Mouse (Mus musculus) left cerebral cortex, postnatal 36 days (tissue): ENCODE data around the gene Macf1. TPM values are rescaled to one million over a fixed set of nuclear protein-coding genes. Genes with fewer than 3 reads are reported as not detected.
A peak's percentile ranks its signal among the peaks of the same experiment; 100 is the strongest.

ENCODE experiments used
- DNase-seq, 2 experiments: peaks; one replicate each; pipeline ENCODE4 v3.0.0; 2021 to 2022; ENCODE audit warnings: low spot score in 2 of 2, mixed read lengths in 1 of 2
- intact Hi-C: fragments of 180-260 bp; cut with DNase I; formaldehyde crosslinking; loops from one replicate; pipeline ENCODE4 v1.15.1; 2025
- total RNA-seq, 2 experiments: library from RNA; stranded (reverse); gene quantifications; 2 replicates each; pipeline ENCODE4 v1.2.3; 2021

Gene Macf1
- total RNA-seq, 2 experiments from 2014 or later, result 187 to 233 TPM

DNA sequence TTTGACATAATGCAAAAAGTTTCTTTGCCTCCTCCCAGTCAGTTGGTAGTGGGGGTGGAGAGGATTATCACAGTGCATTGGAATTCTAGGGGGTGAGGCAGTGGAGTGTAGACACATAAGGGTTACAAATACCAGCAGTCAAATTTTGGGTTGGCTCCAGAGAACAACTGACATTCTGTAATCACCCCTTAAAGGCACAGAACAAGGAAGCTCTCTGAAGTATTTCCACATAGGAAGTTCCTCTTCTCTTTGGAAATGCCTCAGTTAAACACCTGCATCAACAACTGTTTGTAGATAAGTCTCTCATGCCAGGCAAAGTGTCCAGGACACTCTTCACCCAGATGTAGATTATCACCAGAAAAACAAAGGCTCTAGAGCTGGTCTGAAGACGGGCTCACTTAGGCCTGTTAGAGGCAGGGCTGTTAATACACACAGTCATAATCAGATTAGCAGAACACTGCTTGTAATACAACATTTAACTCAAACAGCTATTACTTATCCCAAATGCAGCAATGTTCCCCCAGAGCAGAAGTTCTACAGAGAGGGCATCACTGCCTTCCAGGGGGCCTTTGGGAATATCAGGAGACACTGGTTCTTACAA lies 258.4 kb downstream of the Macf1 start:
- no peak for DNase-seq

DNA sequence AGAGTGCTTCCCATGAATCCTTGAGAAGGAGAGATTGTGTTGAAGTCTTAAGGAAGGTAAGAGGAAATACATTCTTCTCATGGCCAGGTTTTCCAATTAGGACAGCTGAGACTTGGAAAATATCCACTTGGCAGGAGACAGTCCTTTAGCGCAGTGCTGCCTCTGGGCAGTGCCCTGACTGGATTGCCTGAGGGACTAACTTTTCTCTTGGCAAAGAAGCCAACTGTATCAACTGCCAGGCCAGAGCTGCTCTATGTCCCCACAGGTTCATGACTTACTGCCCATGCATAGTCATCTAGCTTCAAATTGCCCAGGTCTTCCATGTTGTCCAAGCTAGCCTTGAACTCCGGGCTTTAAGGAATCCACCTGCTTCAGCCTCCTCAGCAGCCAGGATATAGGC lies 260.1 kb downstream of the Macf1 start:
- intact Hi-C loops, result no loop called here
- no peak for DNase-seq

More for the DNA sequence above, 258.4 kb downstream of the Macf1 start:
- intact Hi-C loops, result no loop called here

DNA sequence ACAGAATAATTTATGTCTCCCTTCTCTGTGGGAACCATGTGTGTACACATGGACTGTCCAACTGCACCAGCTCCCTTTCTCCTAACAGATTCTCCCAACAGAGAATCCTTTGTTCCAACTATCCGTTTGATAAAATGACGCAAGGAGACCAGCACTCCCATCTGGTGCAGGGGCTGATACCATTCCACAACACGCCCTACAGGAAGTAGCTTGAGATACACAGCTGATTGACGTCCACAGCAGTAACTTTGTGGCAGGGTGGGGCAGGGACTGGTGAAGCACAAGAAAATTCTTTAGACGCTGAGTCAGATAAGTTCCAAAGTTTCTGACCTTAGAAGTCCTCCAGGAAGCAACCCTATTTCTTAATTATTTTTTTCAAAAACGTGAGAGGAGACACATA lies 261.3 kb downstream of the Macf1 start:
- no peak for DNase-seq
- intact Hi-C loops, result no loop called here

DNA sequence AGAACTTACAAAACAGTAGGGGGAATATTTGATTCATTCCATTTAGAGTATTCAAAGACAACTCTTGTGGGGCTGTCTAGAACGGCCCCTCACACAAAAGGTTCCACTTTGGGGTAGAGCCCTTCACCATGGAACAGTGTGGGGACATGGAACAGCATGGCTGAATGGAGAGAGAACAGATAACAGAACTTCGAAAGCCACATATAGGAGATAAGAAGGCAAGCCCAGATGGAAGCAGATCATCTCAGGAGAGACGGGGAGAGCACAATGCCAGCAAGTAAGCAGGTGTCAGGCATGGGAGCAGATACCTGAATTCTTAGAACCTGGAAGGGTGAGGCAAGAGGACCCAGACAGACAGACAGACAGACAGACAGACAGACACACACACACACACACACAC lies 266.1 kb downstream of the Macf1 start:
- no peak for DNase-seq
- intact Hi-C loops, result no loop called here

DNA sequence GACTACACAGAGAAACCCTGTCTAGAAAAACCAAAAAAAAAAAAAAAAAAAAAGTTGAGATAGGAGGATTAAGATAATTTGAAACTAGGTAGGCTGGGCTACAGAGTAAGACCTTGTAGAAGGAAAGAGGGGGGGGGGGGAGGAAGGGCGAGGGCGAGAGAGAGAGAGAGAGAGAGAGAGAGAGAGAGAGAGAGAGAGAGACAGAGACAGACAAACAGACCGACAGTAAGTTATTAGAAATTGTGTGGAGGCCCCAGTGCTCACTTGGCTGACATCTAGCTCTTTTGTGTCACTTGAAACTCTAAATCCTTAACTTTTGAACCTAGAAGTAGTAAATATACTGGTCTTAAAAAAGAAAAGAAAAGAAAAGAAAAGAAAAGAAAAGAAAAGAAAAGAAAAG lies 266.7 kb downstream of the Macf1 start:
- no peak for DNase-seq
- intact Hi-C loops, result no loop called here

DNA sequence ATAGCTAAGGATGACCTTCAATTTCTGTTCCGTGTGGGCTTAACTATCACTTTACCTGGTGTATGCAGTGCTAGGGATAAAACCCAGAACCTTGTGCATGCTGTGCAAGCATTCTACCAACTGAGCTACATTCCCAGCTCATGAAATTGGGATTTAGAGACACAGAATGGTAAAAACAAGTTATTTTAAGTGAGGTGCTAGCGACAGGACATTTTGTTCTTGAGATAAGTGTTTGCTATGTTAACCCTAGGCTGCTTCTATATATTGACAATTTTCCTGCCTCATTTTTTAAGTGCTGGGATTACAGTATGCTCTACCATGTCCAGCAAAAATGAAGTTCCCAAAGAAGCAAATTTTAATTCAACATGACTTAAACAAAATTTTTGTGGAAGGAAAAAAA lies 267.3 kb downstream of the Macf1 start:
- DNase-seq, result no peak
- intact Hi-C loops, result no loop called here

DNA sequence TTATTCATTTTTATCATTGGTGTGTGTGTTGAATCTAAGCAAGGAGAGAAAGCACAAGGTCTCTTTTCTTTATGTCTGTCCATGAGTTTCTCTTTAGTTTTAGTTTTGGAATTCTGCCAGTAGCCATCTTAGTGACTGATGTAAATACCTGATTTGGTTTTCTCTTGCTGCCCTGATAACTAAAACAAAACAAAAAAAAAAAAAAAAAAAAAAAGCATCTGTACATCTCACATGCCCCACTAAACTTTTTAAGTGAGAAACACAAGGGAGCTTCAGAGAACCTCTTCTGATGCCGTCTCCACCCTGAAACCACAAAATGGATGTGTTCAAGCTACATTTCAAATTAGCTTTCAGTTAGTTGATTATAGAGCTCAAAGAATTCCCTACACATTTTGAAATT lies 268.6 kb downstream of the Macf1 start:
- intact Hi-C loops, result no loop called here
- DNase-seq, result no peak

DNA sequence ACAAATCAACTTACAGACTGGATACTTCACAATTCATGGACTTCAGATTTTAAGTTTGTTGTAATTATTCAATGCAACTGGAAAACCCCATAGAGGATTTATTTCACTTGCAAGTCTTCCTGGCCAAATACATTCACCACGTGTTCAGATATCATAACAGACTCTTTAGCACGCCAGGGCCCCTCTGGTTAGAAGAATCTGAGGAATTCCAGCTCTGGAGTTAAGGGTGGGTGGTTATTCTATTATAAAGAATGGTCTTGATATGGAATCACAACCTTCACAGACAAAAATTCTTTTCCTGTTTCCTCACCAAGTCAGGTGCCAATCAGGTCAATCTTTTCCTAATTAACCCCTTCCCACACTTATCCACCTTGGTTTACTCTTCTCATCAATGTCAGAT lies 270.3 kb downstream of the Macf1 start:
- no peak for DNase-seq
- intact Hi-C loops, result no loop called here

DNA sequence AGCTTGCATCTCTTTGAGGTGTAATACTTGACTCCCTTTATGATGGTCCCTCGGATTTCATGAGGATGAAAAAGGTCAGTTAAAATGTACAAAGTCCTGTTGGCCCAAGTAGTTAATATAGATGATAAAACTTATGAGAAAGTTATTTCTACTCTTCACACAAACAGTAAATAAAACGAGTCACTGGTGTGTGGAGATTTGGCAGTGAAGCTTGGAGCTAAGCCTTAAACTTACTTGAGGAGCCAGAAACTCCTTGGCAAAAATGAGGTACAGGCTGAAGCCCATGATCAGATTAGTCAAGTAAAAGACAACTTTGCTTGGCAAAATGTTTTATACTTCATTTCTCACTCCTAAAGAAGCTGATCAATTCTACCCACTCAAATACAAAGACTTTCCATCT lies 271.2 kb downstream of the Macf1 start:
- no peak for DNase-seq
- intact Hi-C loops, result no loop called here

DNA sequence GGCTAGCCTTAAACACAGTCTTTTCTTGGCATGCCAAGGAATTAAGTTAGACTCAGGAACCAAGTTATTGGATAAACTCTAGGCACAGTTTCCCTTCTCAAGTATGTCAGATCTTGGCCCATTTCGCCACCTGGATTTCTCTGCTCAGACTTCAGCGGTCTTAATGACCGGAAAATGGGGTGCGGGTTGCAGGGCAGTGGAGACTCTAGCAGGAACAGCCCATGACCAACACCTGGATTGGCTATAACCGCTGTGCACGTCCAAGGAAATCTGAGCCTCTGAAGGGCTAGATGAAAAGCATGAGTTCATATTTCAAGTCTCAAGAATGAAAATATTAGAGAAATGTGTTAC lies 271.7 kb downstream of the Macf1 start:
- intact Hi-C loops, result no loop called here
- no peak for DNase-seq

DNA sequence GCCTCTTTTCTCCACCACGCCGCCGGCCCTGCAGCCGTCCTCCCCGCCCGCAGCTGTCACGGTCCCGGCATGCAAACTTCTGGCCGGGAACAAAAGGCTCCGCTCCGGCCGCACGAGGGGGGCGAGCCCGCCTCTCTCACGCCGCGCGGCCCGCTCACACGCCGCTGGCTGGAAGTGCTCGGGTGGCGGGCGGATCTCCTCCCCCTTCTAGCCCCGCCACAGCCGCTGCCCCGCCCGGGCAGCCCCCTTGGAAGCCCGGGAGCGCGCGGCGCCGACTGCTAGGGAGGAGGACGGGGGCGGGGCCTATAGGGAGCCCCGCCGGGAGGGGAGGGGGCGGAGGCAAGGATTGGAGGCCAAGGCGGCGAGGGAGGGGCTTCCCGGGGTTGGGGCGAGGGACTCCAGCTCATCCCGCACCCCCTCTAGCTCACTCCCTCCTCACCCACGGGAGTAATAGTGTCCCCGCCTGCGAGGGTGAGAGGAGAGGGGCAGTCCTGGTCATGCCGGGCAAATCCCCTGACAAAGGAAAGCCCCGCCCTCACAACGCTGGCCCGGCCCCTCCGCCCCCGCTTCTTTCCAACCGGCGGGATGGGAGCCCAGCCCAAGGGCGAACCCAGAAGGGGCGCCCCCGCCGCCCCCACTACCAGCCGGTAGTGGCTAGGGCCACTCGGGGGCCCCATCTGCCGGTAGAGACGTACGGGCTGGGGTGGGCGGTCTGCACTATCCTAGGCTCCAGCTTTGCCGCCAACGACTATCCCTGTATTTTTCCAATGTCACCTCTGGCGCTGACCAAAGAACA lies 272.2 kb downstream of the Macf1 start:
- intact Hi-C loops, result no loop called here
- DNase-seq, result peak; percentile 74 to 82

DNA sequence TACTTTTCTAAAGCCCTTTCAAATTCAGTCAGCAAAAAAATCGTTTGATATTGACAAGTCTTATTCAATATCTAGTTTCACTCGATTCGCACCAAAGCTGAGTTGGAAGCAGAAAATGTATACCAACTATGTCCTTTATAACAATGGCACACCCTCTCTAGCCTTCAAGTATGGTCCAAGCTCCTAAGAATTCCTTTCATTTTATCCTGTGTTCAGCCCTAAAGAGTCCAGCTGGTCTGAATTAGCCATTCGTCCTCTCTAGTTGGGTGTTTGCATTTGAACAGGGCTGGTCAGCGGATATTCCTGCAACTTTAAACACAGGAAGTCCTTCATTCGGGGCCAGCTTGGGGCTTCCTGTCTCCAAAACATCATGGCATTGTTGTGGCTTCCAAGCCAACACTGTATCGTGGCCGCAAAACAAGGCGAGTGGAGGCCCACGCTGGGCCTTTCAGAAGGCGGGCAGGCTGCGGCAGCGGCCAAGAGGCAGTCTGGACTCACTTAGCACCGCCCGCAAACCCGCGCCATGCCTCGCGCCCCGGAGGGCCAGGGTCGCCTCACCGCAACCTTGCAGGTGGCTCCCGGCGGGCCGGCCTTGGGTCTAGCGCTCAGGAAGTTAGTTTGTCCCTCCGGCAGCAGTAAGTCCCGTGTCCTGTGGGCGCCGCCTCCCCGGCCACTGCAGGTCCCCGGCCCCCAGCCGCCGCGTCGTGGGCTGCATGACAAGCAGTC lies 273.0 kb downstream of the Macf1 start:
- intact Hi-C loops, result no loop called here
- peak in 1 of 2 experiments; percentile 72 for DNase-seq

DNA sequence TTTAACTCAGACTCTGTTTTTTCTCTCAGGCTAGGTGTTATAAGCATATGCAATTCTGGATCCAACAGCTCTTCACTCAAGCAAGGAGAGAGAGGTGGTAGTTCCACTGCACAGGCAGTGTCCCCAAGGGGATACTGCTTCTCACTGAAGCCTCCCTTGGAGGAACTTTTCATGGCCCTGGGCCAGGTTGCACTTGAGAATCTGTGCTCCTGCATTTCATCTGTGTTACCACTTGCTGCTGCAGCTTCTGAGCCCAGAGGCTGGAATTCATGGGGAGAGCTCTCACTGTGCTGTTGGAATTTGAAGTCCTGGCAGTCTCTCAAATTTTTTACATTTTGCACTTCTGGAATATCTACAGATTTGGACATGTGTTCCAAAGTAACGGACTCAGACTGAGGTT lies 274.4 kb downstream of the Macf1 start:
- DNase-seq, result peak in 1 of 2 experiments; percentile 21
- intact Hi-C loops, result no loop called here

DNA sequence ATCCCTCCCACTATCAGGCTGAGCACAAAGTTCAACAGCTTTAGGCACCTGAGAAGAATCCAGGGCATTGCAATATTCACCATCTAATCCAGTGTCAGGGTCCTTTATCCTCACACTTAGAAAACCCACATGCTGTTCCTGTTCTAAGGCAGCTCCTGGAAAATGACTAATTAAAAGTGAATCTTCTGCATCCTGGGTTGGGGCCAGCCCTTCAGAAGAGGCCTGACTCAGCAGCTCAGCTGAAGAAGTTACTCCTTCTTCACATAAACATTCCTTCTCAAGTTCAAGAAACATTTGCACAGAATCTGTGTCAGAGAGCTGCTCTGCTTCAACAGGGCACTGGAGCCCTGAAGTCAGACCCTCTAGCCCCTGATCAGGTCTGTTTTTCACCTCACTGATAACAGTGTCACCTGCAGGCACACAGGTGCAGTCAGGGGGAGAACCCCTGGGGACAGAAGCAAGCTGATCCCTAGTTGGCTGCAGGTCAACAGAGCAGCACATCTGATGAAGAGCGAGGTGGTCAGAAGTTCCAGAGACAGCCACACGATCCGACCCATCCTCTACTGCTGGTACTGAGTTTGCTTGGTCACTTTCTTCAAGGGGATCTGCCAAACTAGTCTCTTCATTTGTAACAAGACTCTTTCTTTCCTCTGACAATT lies 275.0 kb downstream of the Macf1 start:
- intact Hi-C loops, result no loop called here
- peak in 1 of 2 experiments; percentile 29 for DNase-seq

DNA sequence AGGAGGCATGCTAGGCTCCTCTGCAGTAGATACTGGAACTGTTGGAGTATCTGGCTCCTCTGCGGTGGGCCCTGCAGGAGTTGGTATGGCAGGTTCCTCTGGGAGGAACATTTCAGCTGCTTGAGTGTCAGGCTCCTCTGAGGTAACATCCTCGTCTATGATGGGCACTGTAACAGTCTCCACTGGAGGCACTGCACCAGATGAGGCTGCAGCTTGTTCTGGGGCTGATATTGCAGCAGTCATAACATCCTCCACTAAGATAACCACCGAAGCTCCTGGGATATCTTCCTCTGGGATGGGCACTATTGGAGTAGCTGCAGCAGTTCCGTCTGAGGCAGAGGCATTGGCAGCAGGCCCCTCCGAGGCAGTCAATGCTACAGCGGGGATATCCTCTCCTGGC lies 276.4 kb downstream of the Macf1 start:
- intact Hi-C loops, result no loop called here
- DNase-seq, result no peak

DNA sequence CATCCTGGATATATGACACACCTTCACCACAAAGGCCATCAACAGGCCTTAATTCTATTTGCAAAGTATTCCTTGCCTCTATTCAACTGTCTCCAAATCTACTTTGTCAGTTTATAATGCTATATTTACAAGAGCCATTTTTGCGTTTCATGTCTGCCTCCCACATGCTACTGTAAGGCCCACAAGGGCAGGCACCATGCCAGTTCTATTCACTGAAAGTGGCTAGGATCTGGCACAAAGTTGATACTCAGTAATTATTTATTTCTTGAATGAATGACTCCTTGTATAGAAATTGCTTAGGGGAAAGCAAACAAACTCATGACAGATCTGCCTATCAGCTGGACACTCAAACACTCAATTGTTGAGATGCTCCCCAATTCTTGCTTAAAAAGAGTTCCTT lies 280.1 kb downstream of the Macf1 start:
- DNase-seq, result no peak

DNA sequence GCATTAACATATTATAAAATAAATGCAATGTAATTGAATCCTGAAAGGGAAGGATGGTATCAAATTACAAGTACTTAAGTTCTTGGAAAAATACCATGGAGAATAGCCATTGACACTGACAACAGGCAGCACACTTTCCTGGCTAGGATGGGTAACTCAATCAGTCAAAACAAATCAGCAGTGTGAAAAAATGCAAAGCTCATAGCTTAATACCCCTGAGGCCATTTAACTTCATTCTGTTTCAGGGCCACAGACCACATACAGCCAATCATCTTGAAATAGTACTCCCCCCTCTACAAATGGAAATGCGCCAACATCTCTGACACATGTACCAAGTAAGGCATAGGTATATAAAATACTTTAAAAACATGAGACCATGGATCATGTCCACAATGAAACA lies 281.9 kb downstream of the Macf1 start:
- intact Hi-C loops, result no loop called here
- DNase-seq, result no peak

More for the DNA sequence above, 280.1 kb downstream of the Macf1 start:
- intact Hi-C loops, result no loop called here

DNA sequence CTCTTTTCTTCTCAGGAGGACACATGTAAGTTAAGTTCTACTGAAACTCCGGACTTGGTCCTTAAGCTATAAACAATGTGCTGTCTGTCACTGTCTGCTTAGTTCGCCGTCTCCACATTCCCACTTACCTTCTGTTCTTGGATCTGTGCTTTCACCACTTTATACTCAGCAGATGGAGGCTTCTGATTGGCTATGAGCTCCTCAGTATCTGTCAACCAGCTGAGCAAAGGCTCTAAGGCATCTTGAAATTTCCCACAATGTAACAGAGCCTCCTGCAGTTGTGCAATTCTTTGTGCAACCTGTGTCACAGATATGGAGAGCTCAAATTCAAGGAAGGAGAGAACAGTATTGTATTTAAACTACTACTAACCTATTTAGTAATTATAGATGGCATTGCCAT lies 282.9 kb downstream of the Macf1 start:
- no peak for DNase-seq
- intact Hi-C loops, result no loop called here

DNA sequence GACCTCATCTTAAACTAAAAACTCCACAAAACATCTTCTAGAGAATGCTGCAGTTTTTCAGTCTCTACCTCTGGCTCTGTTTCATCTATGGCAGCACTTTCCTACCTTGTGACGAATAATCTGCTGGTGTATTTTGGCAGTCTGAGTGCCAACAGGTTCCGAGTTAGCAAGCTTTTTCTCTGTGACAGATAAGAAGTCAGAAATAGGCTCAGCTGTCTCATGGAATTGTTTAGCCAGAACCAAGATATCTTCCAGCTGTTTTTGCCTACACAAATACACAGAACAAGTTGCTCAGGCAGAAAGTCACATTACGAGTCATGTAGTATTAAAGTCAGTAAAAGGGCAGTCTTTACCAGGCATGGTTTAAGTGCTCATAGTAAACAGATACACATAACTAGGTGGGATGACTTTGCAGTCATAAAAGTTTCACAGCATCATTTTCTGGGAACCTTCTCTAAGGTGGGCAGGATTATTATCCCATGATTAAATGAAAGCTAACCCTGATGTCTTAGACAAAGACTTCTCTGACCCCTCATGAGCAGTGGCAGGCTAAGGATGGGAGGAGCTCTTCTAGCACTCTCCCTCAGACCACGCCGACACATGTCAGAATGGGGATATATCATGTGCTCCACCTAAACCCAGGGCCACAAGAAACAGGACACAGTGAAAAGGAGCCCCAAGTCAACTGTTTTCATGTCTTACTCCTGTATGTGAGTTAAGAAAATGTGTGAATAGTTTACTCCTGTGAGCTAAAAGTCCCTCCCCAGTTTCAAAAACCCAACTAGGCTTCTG lies 286.3 kb downstream of the Macf1 start:
- no peak for DNase-seq

DNA sequence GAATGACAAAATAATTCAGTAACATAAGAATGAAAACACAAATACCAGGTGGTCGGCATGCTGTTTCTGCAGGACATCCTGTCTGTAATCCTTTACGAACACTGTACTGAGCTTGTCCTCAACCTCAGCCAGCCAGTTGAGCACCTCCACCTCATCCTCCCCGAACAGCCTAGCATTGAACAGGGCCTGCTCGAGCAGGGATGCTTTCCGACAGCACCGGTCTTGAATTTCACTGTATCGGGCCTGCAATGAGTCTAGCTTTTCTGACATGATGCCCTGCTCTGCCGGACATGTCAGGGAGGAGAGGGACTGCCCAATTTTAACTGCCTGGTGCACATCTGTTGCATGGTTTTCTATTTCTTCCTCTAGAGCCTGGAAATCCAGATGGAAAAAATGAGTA lies 287.1 kb downstream of the Macf1 start:
- intact Hi-C loops, result loop anchor here (5.0 kb wide), 1 partner anchor 35 kb away; no protein-coding TSS in a partner anchor
- no peak for DNase-seq

More for the DNA sequence above, 286.3 kb downstream of the Macf1 start:
- intact Hi-C loops, result loop anchor here (5.0 kb wide), 1 partner anchor 34 kb away; no protein-coding TSS in a partner anchor
